Mouse (Mus musculus): Measurements from ENCODE around the gene Smad5.

Smad5 gene

GRCm38 (mm10) chr13:56755871-56756270 is 53.1 kb downstream of the Smad5 start:
- peak; percentile 48 to 49 for DNase-seq

GRCm38 (mm10) chr13:56757201-56757600 is 54.4 kb downstream of the Smad5 start:
- no peak for DNase-seq

GRCm38 (mm10) chr13:56758492-56758891 is 55.7 kb downstream of the Smad5 start:
- peak; percentile 76 to 93 for DNase-seq

- DNase-seq = no peak
These were observed 59.8 kb downstream of the Smad5 start for GRCm38 (mm10) chr13:56762446-56763229.

- peak in 1 of 2 experiments; percentile 14 for DNase-seq
These were observed 62.6 kb downstream of the Smad5 start for GRCm38 (mm10) chr13:56765284-56766032.

- no peak for DNase-seq
These were observed 63.4 kb downstream of the Smad5 start for GRCm38 (mm10) chr13:56766211-56766610.

- no peak for DNase-seq
These were observed 66.6 kb downstream of the Smad5 start for GRCm38 (mm10) chr13:56769431-56769830.

- no peak for DNase-seq
These were observed 67.3 kb downstream of the Smad5 start for GRCm38 (mm10) chr13:56770136-56770578.

GRCm38 (mm10) chr13:56770786-56771185 is 68.0 kb downstream of the Smad5 start:
- no peak for DNase-seq

- DNase-seq = peak in 1 of 2 experiments; percentile 15
These were observed 69.8 kb downstream of the Smad5 start for GRCm38 (mm10) chr13:56772592-56772991.

GRCm38 (mm10) chr13:56773262-56773870 is 70.6 kb downstream of the Smad5 start:
- no peak for DNase-seq

GRCm38 (mm10) chr13:56774304-56774703 is 71.5 kb downstream of the Smad5 start:
- no peak for DNase-seq

- no peak for DNase-seq
These were observed 78.1 kb downstream of the Smad5 start for GRCm38 (mm10) chr13:56780746-56781469.

- DNase-seq = no peak
These were observed 78.9 kb downstream of the Smad5 start for GRCm38 (mm10) chr13:56781697-56782096.

- no peak for DNase-seq
These were observed 79.8 kb downstream of the Smad5 start for GRCm38 (mm10) chr13:56782621-56783020.

- DNase-seq = no peak
These were observed 87.9 kb downstream of the Smad5 start for GRCm38 (mm10) chr13:56790683-56791082.
